Mouse (Mus musculus) ES-E14 (cell line): ENCODE data around the gene Epb41l2. TPM values are rescaled to one million over a fixed set of nuclear protein-coding genes. Genes with fewer than 3 reads are reported as not detected.
A peak's percentile ranks its signal among the peaks of the same experiment; 100 is the strongest.

Source experiments
- DNase-seq: peaks from one replicate; pipeline ENCODE4 v3.0.0-alpha.2; 2013; ENCODE audit warnings: low read depth, low spot score
- H3K27ac ChIP-seq: 2 replicates; pipeline ENCODE4 v1.5.1; 2012; ENCODE audit warnings: low read depth, mild to moderate bottlenecking, low read length, moderate library complexity, mixed read lengths; ENCODE audit not compliant: poor library complexity, insufficient read depth, severe bottlenecking
- H3K36me3 ChIP-seq: 2 replicates; pipeline ENCODE4 v1.6.1; 2012; ENCODE audit warnings: mild to moderate bottlenecking, low read length, moderate library complexity, mixed read lengths; ENCODE audit not compliant: control insufficient read depth, poor library complexity, insufficient read depth, severe bottlenecking
- H3K4me1 ChIP-seq, 2 experiments: fragments of 150-350 bp in 1 of 2; sonication (generic) in 1 of 2; 2 replicates each; pipeline ENCODE4 v1.6.1; 2012; ENCODE audit warnings: low read length in 2 of 2, mild to moderate bottlenecking in 1 of 2, mixed read lengths in 1 of 2; ENCODE audit not compliant: control insufficient read depth in 2 of 2, insufficient read depth in 2 of 2, poor library complexity in 1 of 2
- H3K4me3 ChIP-seq, 2 experiments: fragments of 150-350 bp in 1 of 2; sonication (generic) in 1 of 2; 2 replicates each; pipeline ENCODE4 v1.5.1; 2012; ENCODE audit warnings: low read length in 2 of 2, low read depth in 1 of 2, mild to moderate bottlenecking in 1 of 2, mixed read lengths in 1 of 2; ENCODE audit not compliant: insufficient read depth in 1 of 2, poor library complexity in 1 of 2, severe bottlenecking in 1 of 2
- H3K9ac ChIP-seq: 2 replicates; pipeline ENCODE4 v1.6.1; 2012; ENCODE audit warnings: low read depth, mild to moderate bottlenecking, low read length, mixed read lengths; ENCODE audit not compliant: poor library complexity, insufficient read depth, severe bottlenecking
- H3K9me3 ChIP-seq: fragments of 150-350 bp; sonication (generic); 2 replicates; pipeline ENCODE4 v1.6.1; 2012; ENCODE audit warnings: low read depth, mild to moderate bottlenecking, low read length; ENCODE audit not compliant: control insufficient read depth, insufficient read depth
- CHD2 ChIP-seq: IDR thresholded peaks from 2 replicates; pipeline ENCODE4 v1.6.1; 2014; ENCODE audit warnings: mild to moderate bottlenecking, low read depth, low read length, inconsistent platforms
- HCFC1 ChIP-seq: IDR thresholded peaks from 2 replicates; pipeline ENCODE4 v1.6.1; 2012; ENCODE audit warnings: low read length, inconsistent platforms, borderline replicate concordance; ENCODE audit not compliant: insufficient read depth
- MAFK ChIP-seq: IDR thresholded peaks from 2 replicates; pipeline ENCODE4 v1.6.1; 2014; ENCODE audit warnings: mild to moderate bottlenecking, low read depth, low read length, inconsistent platforms; ENCODE audit not compliant: insufficient read depth
- ZC3H11A ChIP-seq: IDR thresholded peaks from 2 replicates; pipeline ENCODE4 v1.6.1; 2012; ENCODE audit warnings: low read depth, mild to moderate bottlenecking, inconsistent platforms, low read length, borderline replicate concordance
- ZNF384 ChIP-seq: IDR thresholded peaks from 2 replicates; pipeline ENCODE4 v1.6.1; 2012; ENCODE audit warnings: low read depth, low read length, inconsistent platforms
- in situ Hi-C, 2 experiments: fragments of 600-800 bp; cut with MboI; formaldehyde crosslinking; loops; one replicate each; pipeline ENCODE4 v1.15.1; 2025; ENCODE audit warnings: low sequenced_read_pairs in 2 of 2, inconsistent platforms in 1 of 2; ENCODE audit not compliant: unreplicated experiment in 2 of 2
- total RNA-seq: library from RNA; depleted of rRNA; stranded (reverse); fragments of 300-350 nt; gene quantifications from 2 replicates; pipeline ENCODE4 v1.2.3, GENCODE M21; 2012

Epb41l2 gene
- total RNA-seq, 1 experiment, result 72.5 TPM

- H3K9me3 ChIP-seq, result no peaks in the 10 kb centered on the region
- in situ Hi-C loops, result no loop called here
- TF ChIP-seq MAFK (no peak), HCFC1 (no peak), CHD2 (no peak), ZC3H11A (no peak), ZNF384 (no peak)
- no peaks in the 10 kb centered on the region for H3K36me3 ChIP-seq
- H3K9ac ChIP-seq, result no peak overlapping the region
- DNase-seq, result no peak
- H3K4me3 ChIP-seq, result no peak overlapping the region
- peaks cover 7 to 10% of the 10 kb centered on the region in 2 experiments; a peak in 3 of 4 replicates for H3K4me1 ChIP-seq
- H3K27ac ChIP-seq, result no peak overlapping the region
Observed at GRCm38 (mm10) chr10:25426058-25426457, 66.5 kb downstream of the Epb41l2 start.

- no peaks in the 10 kb centered on the region for H3K36me3 ChIP-seq
- no peak overlapping the region for H3K9ac ChIP-seq
- no peak overlapping the region for H3K27ac ChIP-seq
- in situ Hi-C loops, result no loop called here
- no peak for DNase-seq
- TF ChIP-seq HCFC1 (no peak), ZNF384 (no peak), MAFK (no peak), ZC3H11A (no peak), CHD2 (no peak)
- no peak overlapping the region for H3K4me3 ChIP-seq
- H3K4me1 ChIP-seq, result peaks cover 7 to 10% of the 10 kb centered on the region in 2 experiments; a peak in 3 of 4 replicates
- no peaks in the 10 kb centered on the region for H3K9me3 ChIP-seq
Observed at GRCm38 (mm10) chr10:25426814-25427213, 67.2 kb downstream of the Epb41l2 start.

- DNase-seq, result peak; percentile 48
- Histone ChIP-seq H3K9me3 (no peaks in the 10 kb centered on the region), H3K27ac (no peak overlapping the region), H3K4me1 (peaks cover 7 to 10% of the 10 kb centered on the region in 2 experiments; a peak in 3 of 4 replicates), H3K4me3 (no peak overlapping the region), H3K9ac (no peak overlapping the region), H3K36me3 (no peaks in the 10 kb centered on the region)
- in situ Hi-C loops, result no loop called here
- 0 out of 2 replicates have a peak, but pooled peaks have one; percentile 20 for TF ChIP-seq CHD2
- TF ChIP-seq ZC3H11A, result no peak
Observed at GRCm38 (mm10) chr10:25427523-25427922, 67.9 kb downstream of the Epb41l2 start.

GRCm38 (mm10) chr10:25428658-25429057 lies 69.1 kb downstream of the Epb41l2 start:
- DNase-seq, result no peak
- Histone ChIP-seq H3K36me3 (no peaks in the 10 kb centered on the region), H3K4me3 (no peak overlapping the region), H3K4me1 (peaks cover 12 to 15% of the 10 kb centered on the region in 2 experiments), H3K9me3 (no peaks in the 10 kb centered on the region), H3K27ac (no peak overlapping the region), H3K9ac (no peak overlapping the region)
- no peak for TF ChIP-seq CHD2
- no peak for TF ChIP-seq MAFK
- TF ChIP-seq HCFC1, result no peak
- TF ChIP-seq ZNF384, result no peak
- no peak for TF ChIP-seq ZC3H11A
- in situ Hi-C loops, result no loop called here

GRCm38 (mm10) chr10:25429346-25429745 lies 69.7 kb downstream of the Epb41l2 start:
- no peak overlapping the region for H3K9ac ChIP-seq
- no peak overlapping the region for H3K4me3 ChIP-seq
- H3K27ac ChIP-seq, result no peak overlapping the region
- in situ Hi-C loops, result no loop called here
- H3K9me3 ChIP-seq, result no peaks in the 10 kb centered on the region
- no peaks in the 10 kb centered on the region for H3K36me3 ChIP-seq
- TF ChIP-seq HCFC1 (no peak), ZC3H11A (no peak), ZNF384 (no peak)
- DNase-seq, result no peak
- peaks cover 14 to 15% of the 10 kb centered on the region in 2 experiments for H3K4me1 ChIP-seq
